Mouse (Mus musculus) MN1 (cell line): ENCODE measurements around the gene Crk.
A peak's percentile ranks its signal among the peaks of the same experiment; 100 is the strongest.

ENCODE experiments used
- DNase-seq: peaks from one replicate; pipeline ENCODE4 v3.0.0-alpha.2; 2016; ENCODE audit warnings: low spot score

Gene Crk

GRCm38 (mm10) chr11:75655621-75656545 lies 23.2 kb upstream of the Crk start:
- DNase-seq, result peak; percentile 62

GRCm38 (mm10) chr11:75656621-75657590 lies 22.2 kb upstream of the Crk start:
- DNase-seq, result no peak

GRCm38 (mm10) chr11:75657841-75658240 lies 21.2 kb upstream of the Crk start:
- no peak for DNase-seq

- DNase-seq, result no peak
These were observed 20.7 kb upstream of the Crk start for GRCm38 (mm10) chr11:75658311-75658710.

GRCm38 (mm10) chr11:75658996-75659750 lies 19.9 kb upstream of the Crk start:
- no peak for DNase-seq

GRCm38 (mm10) chr11:75660081-75660590 lies 18.9 kb upstream of the Crk start:
- no peak for DNase-seq

- no peak for DNase-seq
These were observed 17.9 kb upstream of the Crk start for GRCm38 (mm10) chr11:75660941-75661800.

- no peak for DNase-seq
These were observed 16.9 kb upstream of the Crk start for GRCm38 (mm10) chr11:75662131-75662530.

- DNase-seq, result no peak
These were observed 12.8 kb upstream of the Crk start for GRCm38 (mm10) chr11:75666296-75666695.

GRCm38 (mm10) chr11:75668621-75669020 lies 10.4 kb upstream of the Crk start:
- DNase-seq, result no peak

GRCm38 (mm10) chr11:75669176-75669852 lies 9.7 kb upstream of the Crk start:
- DNase-seq, result no peak

- no peak for DNase-seq
These were observed 9.2 kb upstream of the Crk start for GRCm38 (mm10) chr11:75669853-75670200.

- no peak for DNase-seq
These were observed 7.5 kb upstream of the Crk start for GRCm38 (mm10) chr11:75671426-75672180.

- DNase-seq, result no peak
These were observed 5.6 kb upstream of the Crk start for GRCm38 (mm10) chr11:75673411-75673810.

- no peak for DNase-seq
These were observed 4.2 kb upstream of the Crk start for GRCm38 (mm10) chr11:75674875-75675274.

GRCm38 (mm10) chr11:75677881-75678746 lies 945 bp upstream of the Crk start:
- peak; percentile 35 for DNase-seq

GRCm38 (mm10) chr11:75679439-75680171 lies 546 bp downstream of the Crk start:
- DNase-seq, result peak; percentile 84

GRCm38 (mm10) chr11:75684462-75684861 lies 5.4 kb downstream of the Crk start:
- DNase-seq, result no peak
